Mouse (Mus musculus): ENCODE measurements at regions not wholly inside any gene's neighbourhood (a gene's known extent, or its start where the extent isn't known, plus 50 kb on each side); places are given as distances from the start of the nearest gene placed in this dataset.

- 51% methylated on average over 4 of the region's 4 CpGs for WGBS
- H3K36me3 ChIP-seq (replicated peaks): no peaks in the 10 kb centered on the region
- no peak overlapping the region for H3K27ac ChIP-seq
- H3K9ac ChIP-seq: no peak overlapping the region
- no peak overlapping the region for H3K4me2 ChIP-seq
- peaks cover 14% of the 10 kb centered on the region for H3K4me1 ChIP-seq
- no peaks in the 10 kb centered on the region for H3K9me3 ChIP-seq
- no peak for ATAC-seq (ENCODE audit: low FRiP score)
- no peak overlapping the region for H3K4me3 ChIP-seq (replicated peaks)
- no peaks in the 10 kb centered on the region; the same call in 1 of the 2 replicates for H3K27me3 ChIP-seq
These were observed 580.2 kb downstream of the Zfp706 start for GRCm38 (mm10) chr15:36427334-36427733.

DNA sequence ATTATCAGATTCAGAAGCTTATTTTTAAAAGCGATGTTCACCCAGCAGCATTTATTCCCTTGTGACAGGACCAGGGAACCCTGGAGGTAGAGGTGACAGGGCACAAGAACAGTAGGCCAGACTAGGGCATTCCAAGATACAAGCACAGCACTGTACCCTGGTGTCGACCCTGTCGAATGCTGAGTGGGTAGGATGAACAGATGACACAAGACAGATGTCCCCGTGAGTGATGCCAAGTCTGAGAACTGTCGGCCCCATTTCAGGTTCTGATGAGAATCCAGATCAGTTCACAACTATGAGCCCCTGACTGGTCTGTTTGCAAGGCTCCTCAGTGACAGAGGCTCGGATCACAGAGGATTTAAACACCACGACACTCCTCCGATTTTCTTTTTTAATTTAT is 581.7 kb downstream of the Zfp706 start:
- H3K9ac ChIP-seq: no peak overlapping the region
- H3K9me3 ChIP-seq: no peaks in the 10 kb centered on the region
- H3K4me1 ChIP-seq: peaks cover 14% of the 10 kb centered on the region
- WGBS: 88% methylated on average over 8 of the region's 8 CpGs
- no peaks in the 10 kb centered on the region for H3K36me3 ChIP-seq (replicated peaks)
- H3K4me3 ChIP-seq (replicated peaks): no peak overlapping the region
- no peak overlapping the region for H3K27ac ChIP-seq
- no peak for ATAC-seq (ENCODE audit: low FRiP score)
- H3K4me2 ChIP-seq: no peak overlapping the region
- H3K27me3 ChIP-seq: no peaks in the 10 kb centered on the region; the same call in 1 of the 2 replicates

GRCm38 (mm10) chr15:36424047-36424446 is 583.5 kb downstream of the Zfp706 start:
- Histone ChIP-seq H3K4me2 (no peak overlapping the region), H3K4me1 (peaks cover 14% of the 10 kb centered on the region), H3K9ac (no peak overlapping the region), H3K27ac (no peak overlapping the region), H3K27me3 (no peaks in the 10 kb centered on the region; the same call in 1 of the 2 replicates), H3K36me3 (replicated peaks) (no peaks in the 10 kb centered on the region), H3K9me3 (no peaks in the 10 kb centered on the region), H3K4me3 (replicated peaks) (no peak overlapping the region)
- no peak for ATAC-seq (ENCODE audit: low FRiP score)
- WGBS: 81% methylated on average over 8 of the region's 8 CpGs

DNA sequence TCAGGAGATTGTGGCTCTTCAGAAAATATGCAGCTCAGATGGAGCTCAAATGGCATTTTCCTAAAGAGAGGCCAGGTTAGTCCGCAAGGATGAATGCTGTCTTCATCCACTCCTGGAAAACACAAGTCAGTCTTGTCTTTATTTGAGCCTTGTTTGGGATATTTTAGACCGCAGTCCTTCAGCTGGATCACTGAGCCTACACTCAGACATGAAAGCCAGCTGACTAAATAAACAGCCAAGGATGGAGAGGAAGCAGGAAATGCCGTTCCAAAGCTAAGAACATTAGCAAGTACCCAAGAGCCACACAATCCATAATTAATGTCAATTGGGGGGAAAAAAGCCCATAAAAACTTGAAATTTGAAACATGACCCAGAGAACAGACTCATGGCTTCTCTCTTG is 584.8 kb downstream of the Zfp706 start:
- Histone ChIP-seq H3K36me3 (replicated peaks) (no peaks in the 10 kb centered on the region), H3K27me3 (no peaks in the 10 kb centered on the region; the same call in 1 of the 2 replicates), H3K27ac (no peak overlapping the region), H3K4me3 (replicated peaks) (no peak overlapping the region), H3K9me3 (no peaks in the 10 kb centered on the region), H3K4me2 (no peak overlapping the region), H3K9ac (no peak overlapping the region), H3K4me1 (peaks cover 9% of the 10 kb centered on the region)
- no peak for ATAC-seq (ENCODE audit: low FRiP score)
- WGBS: 76% methylated on average over 3 of the region's 3 CpGs

GRCm38 (mm10) chr15:36419943-36420480 is 587.6 kb downstream of the Zfp706 start:
- H3K9ac ChIP-seq: no peak overlapping the region
- H3K4me3 ChIP-seq (replicated peaks): no peak overlapping the region
- no peaks in the 10 kb centered on the region for H3K36me3 ChIP-seq (replicated peaks)
- no peaks in the 10 kb centered on the region for H3K9me3 ChIP-seq
- H3K4me1 ChIP-seq: no peaks in the 10 kb centered on the region
- H3K4me2 ChIP-seq: no peak overlapping the region
- ATAC-seq (ENCODE audit: low FRiP score): no peak
- no peak overlapping the region for H3K27ac ChIP-seq
- no peaks in the 10 kb centered on the region; the same call in 1 of the 2 replicates for H3K27me3 ChIP-seq
- WGBS: 88% methylated on average over 7 of the region's 7 CpGs

DNA sequence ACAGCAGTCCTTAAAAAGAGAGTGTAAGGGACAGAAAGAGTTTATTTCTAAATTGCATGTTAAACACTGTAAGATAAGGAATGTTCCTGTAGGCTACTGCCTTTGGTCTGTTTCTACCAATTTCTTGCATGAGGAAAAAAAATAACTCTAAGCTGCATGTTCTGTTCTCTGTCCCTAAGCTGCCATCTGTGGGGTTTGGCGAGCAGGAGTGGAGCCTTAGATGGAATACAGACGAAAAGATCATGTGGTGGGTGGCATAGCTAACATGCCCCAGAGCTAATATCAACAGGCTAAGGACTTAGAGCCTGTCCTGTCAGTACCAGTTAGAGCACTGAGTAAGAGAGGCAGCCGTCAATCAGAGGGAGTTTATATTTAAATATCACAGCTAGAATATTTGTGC is 590.1 kb downstream of the Zfp706 start:
- no peak overlapping the region for H3K9ac ChIP-seq
- H3K4me2 ChIP-seq: no peak overlapping the region
- H3K9me3 ChIP-seq: no peaks in the 10 kb centered on the region
- H3K27me3 ChIP-seq: no peaks in the 10 kb centered on the region
- H3K27ac ChIP-seq: no peak overlapping the region
- H3K4me1 ChIP-seq: no peaks in the 10 kb centered on the region
- no peak for ATAC-seq (ENCODE audit: low FRiP score)
- H3K36me3 ChIP-seq (replicated peaks): no peaks in the 10 kb centered on the region
- WGBS: 82% methylated on average over 3 of the region's 3 CpGs
- no peak overlapping the region for H3K4me3 ChIP-seq (replicated peaks)

DNA sequence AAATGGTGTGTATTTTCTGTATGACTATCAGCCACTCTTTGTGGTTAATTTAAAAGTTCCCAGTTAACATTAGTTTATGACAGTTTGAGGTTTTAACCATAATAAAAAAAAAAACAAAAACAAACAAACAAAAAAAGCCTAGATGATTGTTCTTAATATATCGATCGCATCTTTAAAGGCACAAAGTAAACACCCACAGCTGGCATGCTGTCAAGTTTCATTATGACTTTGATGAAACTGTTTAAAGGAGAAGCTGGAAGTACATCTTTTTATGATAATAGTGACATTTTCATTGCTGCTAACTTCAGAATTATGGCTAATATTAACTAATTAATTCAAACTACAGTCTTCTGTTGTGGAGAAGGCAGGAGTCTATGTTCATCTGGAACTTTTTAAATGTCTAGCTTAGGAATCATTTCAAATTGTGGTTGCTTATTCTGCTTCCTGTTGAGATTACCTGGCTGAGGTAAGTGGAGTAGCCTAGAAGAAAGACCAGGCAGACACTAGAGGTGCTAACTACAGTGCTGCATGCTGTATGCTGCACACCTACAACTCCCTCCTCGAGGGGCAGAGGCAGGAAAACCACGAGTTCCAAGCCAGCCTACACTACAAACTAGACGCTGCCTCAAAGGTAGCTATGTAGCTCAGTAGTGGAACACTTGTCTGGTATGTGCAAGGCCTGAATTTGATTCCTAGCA is 591.9 kb downstream of the Zfp706 start:
- no peak for ATAC-seq (ENCODE audit: low FRiP score)
- no peak overlapping the region for H3K27ac ChIP-seq
- 84% methylated on average over 5 of the region's 5 CpGs for WGBS

GRCm38 (mm10) chr15:36412016-36412415 is 595.6 kb downstream of the Zfp706 start:
- no peak overlapping the region for H3K4me2 ChIP-seq
- no peak overlapping the region for H3K4me3 ChIP-seq (replicated peaks)
- no peak overlapping the region for H3K9ac ChIP-seq
- H3K27ac ChIP-seq: no peak overlapping the region
- H3K27me3 ChIP-seq: no peaks in the 10 kb centered on the region
- ATAC-seq (ENCODE audit: low FRiP score): no peak
- H3K36me3 ChIP-seq (replicated peaks): no peaks in the 10 kb centered on the region
- H3K9me3 ChIP-seq: no peaks in the 10 kb centered on the region
- 92% methylated on average over 3 of the region's 3 CpGs for WGBS
- H3K4me1 ChIP-seq: no peaks in the 10 kb centered on the region

More for the DNA sequence above, 591.9 kb downstream of the Zfp706 start:
- Histone ChIP-seq H3K4me1 (no peaks in the 10 kb centered on the region), H3K4me2 (no peak overlapping the region), H3K27me3 (no peaks in the 10 kb centered on the region), H3K9me3 (no peaks in the 10 kb centered on the region), H3K36me3 (replicated peaks) (no peaks in the 10 kb centered on the region), H3K4me3 (replicated peaks) (no peak overlapping the region), H3K9ac (no peak overlapping the region)

GRCm38 (mm10) chr15:36405446-36405845 is 602.1 kb downstream of the Zfp706 start:
- 84% methylated on average over 3 of the region's 3 CpGs for WGBS
- no peak for ATAC-seq (ENCODE audit: low FRiP score)
- Histone ChIP-seq H3K27me3 (no peaks in the 10 kb centered on the region), H3K9me3 (no peaks in the 10 kb centered on the region), H3K36me3 (replicated peaks) (no peaks in the 10 kb centered on the region), H3K4me2 (no peak overlapping the region), H3K9ac (no peak overlapping the region), H3K27ac (no peak overlapping the region), H3K4me1 (peaks cover 3% of the 10 kb centered on the region), H3K4me3 (replicated peaks) (no peak overlapping the region)

GRCm38 (mm10) chr15:36403336-36404119 is 604.0 kb downstream of the Zfp706 start:
- H3K36me3 ChIP-seq (replicated peaks): no peaks in the 10 kb centered on the region
- no peak overlapping the region for H3K27ac ChIP-seq
- H3K4me3 ChIP-seq (replicated peaks): no peak overlapping the region
- 86% methylated on average over 6 of the region's 6 CpGs for WGBS
- no peak overlapping the region for H3K4me2 ChIP-seq
- no peak overlapping the region for H3K9ac ChIP-seq
- H3K9me3 ChIP-seq: no peaks in the 10 kb centered on the region
- no peak for ATAC-seq (ENCODE audit: low FRiP score)
- peaks cover 17% of the 10 kb centered on the region for H3K4me1 ChIP-seq
- H3K27me3 ChIP-seq: no peaks in the 10 kb centered on the region

GRCm38 (mm10) chr15:36402051-36402450 is 605.5 kb downstream of the Zfp706 start:
- no peak overlapping the region for H3K4me3 ChIP-seq (replicated peaks)
- H3K27me3 ChIP-seq: no peaks in the 10 kb centered on the region
- H3K4me1 ChIP-seq: peaks cover 17% of the 10 kb centered on the region
- WGBS: 82% methylated on average over 1 of the region's 1 CpGs
- no peak overlapping the region for H3K9ac ChIP-seq
- no peak overlapping the region for H3K4me2 ChIP-seq
- no peaks in the 10 kb centered on the region for H3K36me3 ChIP-seq (replicated peaks)
- no peaks in the 10 kb centered on the region for H3K9me3 ChIP-seq
- ATAC-seq (ENCODE audit: low FRiP score): no peak
- no peak overlapping the region for H3K27ac ChIP-seq

DNA sequence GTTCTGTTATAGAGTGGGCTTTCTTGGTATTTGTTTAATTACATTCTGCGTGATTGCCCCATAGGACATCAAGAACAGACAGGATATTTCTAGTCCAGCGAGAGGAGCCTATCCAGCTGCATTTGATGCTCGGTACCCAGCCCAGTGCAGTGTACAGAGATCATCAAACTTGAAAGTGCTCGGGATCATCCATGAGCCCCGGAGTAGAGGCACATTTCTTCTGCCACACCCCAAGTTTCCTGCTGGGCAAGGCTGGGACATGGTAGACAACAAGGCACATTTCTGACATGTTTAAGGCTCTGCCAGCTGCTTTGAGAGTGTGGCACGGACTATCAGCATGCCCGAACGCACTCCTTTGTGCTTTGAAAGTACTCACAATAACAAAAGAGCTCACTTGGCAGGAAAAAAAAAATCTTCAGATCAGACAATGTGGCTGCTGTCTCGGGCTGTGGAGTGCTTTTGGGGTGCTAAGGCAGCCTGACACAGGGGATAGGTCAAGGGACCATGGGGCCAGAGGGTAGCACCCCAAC is 607.2 kb downstream of the Zfp706 start:
- Histone ChIP-seq H3K9me3 (no peaks in the 10 kb centered on the region), H3K9ac (no peak overlapping the region), H3K4me3 (replicated peaks) (no peak overlapping the region), H3K4me1 (peaks cover 17% of the 10 kb centered on the region), H3K4me2 (no peak overlapping the region), H3K27ac (no peak overlapping the region), H3K27me3 (no peaks in the 10 kb centered on the region), H3K36me3 (replicated peaks) (no peaks in the 10 kb centered on the region)
- ATAC-seq (ENCODE audit: low FRiP score): no peak
- WGBS: 39% methylated on average over 9 of the region's 9 CpGs
